Mouse (Mus musculus) bone marrow, adult 2 months (tissue): ENCODE results near the gene Ydjc.

Experiments
- CTCF ChIP-seq: fragments of 200-500 bp; IDR thresholded peaks from 2 replicates; pipeline ENCODE4 v1.5.1; 2011; ENCODE audit warnings: low read length, control low read depth; ENCODE audit not compliant: control insufficient read depth, insufficient read depth
- POLR2A ChIP-seq: fragments of 200-500 bp; IDR thresholded peaks from 2 replicates; pipeline ENCODE4 v1.6.1; 2011; ENCODE audit warnings: low read depth, mild to moderate bottlenecking, control low read depth, low read length, borderline replicate concordance; ENCODE audit not compliant: control insufficient read depth

- TF ChIP-seq CTCF (no peak), POLR2A (no peak)
These were observed 58.1 kb downstream of the Ydjc start, which contains the start of gene Ube2l3 for GRCm38 (mm10) chr16:17202549-17202948.
